Mouse (Mus musculus): ENCODE measurements around the gene Hnrnpa1. TPM values are rescaled to one million over a fixed set of nuclear protein-coding genes. Genes with fewer than 3 reads are reported as not detected.
"Not testable (repeated sequence)": the region's sequence is repeated elsewhere in the genome, so short reads cannot be mapped to it uniquely, and the experiment has no call there.

Hnrnpa1 gene
- polyA plus RNA-seq, 1 experiment from 2014 or later, result 635 TPM

DNA sequence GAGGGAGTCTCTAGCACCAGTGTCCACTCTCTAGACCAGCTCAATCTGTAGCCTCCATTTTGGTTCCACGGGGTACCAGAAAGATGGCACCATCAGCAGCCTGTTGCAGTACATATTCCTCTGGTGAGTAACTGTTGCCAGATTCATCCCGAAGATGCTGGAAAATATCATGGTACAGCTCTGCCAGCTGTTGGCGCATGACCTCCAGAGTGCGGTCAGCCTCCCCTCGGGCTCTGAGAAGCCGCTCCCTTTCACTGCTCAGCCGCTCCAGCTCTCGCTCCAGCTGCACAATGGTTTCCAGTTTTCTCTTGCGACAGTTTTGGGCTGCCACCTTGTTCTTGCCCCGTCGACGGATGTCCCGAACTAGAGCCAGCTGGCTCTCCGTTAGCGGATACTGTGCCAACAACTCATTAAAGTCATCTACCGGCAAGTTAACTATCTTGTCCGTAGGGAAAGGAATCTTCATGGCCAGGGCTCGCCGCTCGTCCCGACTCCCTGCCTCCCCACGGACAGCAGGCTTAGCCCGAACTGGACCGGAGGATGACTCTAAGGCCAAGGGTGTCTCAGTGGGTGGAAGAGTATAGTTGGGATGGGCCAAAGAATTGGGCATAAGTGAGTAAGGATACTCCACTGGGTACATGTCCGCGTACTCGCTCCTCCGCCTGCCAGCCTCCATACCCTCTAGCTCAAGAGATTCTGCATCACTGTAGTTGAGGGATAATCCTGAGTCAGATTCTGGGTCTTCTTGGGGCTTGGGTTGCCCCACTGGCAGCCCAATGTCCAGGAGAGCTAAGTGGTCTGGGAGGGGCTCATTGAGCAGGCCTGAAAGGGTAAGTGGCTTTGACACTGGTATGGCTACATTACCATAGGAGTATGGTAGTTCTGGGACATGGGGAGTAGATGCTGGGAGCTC lies 8.4 kb downstream of the Hnrnpa1 start:
- WGBS, result 78% methylated on average over 28 of the region's 28 CpGs
- Histone ChIP-seq H3K9ac (replicated peaks; ENCODE audit: low read depth, low read length) (no peak overlapping the region), H3K4me3 (ENCODE audit: low read depth, low read length) (no peak overlapping the region), H3K4me1 (ENCODE audit: control insufficient read depth, insufficient read depth, low read length) (peaks cover 2% of the 10 kb centered on the region; the same call in 1 of the 2 replicates), H3K4me2 (ENCODE audit: low read depth, low read length) (no peak overlapping the region), H3K36me3 (ENCODE audit: control insufficient read depth, insufficient read depth, low read length) (peaks cover 45% of the 10 kb centered on the region), H3K27me3 (ENCODE audit: control insufficient read depth, insufficient read depth, low read length) (no peaks in the 10 kb centered on the region), H3K27ac (ENCODE audit: low read depth, low read length) (no peak overlapping the region), H3K9me3 (ENCODE audit: control insufficient read depth, low read length) (no peaks in the 10 kb centered on the region)
- ATAC-seq (ENCODE audit: low read depth), result peak; percentile 35; the same call in 1 of the 2 replicates

DNA sequence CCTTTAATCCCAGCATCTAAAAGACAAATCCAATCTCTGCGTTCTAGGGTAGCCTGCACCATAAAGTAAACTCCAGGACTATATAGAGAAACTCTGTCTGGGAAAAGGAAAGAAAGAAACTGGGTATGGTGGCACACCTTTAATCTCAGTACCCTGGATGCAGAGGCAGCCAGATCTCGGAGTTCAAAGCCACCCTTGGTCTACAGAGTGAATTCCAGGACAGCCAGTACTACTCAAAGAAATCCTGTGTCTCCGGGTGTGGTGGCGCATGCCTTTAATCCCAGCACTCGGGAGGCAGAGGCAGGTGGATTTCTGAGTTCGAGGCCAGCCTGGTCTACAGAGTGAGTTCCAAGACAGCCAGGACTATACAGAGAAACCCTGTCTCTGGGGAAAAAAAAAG lies 9.3 kb downstream of the Hnrnpa1 start:
- H3K27ac ChIP-seq (ENCODE audit: low read depth, low read length); H3K27me3 ChIP-seq (ENCODE audit: control insufficient read depth, insufficient read depth, low read length); H3K9ac ChIP-seq (replicated peaks; ENCODE audit: low read depth, low read length); H3K4me2 ChIP-seq (ENCODE audit: low read depth, low read length); H3K4me1 ChIP-seq (ENCODE audit: control insufficient read depth, insufficient read depth, low read length); H3K9me3 ChIP-seq (ENCODE audit: control insufficient read depth, low read length); H3K4me3 ChIP-seq (ENCODE audit: low read depth, low read length); ATAC-seq (ENCODE audit: low read depth): not testable (repeated sequence)
- 91% methylated on average over 6 of the region's 6 CpGs for WGBS
- H3K36me3 ChIP-seq (ENCODE audit: control insufficient read depth, insufficient read depth, low read length), result peaks cover 40% of the 10 kb centered on the region

DNA sequence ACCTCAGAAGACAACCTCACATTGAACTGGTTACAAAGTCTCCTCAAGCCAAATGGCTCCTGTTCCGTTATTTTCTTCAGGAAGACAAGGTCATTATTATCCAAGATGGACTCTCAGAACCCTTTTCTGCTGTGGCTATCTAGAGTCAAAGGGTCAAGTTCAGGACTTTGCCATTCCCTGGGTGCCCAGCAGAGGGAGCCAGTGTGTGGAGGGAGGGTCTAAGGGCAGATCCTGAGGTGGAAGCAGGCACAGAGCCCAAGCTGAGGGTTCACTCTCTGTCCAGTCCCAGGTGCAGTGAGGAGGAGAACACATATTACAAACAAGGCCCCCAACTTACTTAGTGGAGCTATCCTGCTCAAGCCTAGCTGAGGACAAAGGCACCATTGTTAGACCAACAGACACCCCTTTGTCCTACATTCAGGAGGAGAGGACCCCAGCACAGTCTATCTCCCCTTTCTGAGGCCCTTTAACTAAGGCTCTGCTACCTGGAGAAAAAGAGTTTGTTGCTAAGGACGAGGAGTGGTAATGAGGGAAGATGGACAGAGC lies 10.0 kb downstream of the Hnrnpa1 start:
- H3K4me1 ChIP-seq (ENCODE audit: control insufficient read depth, insufficient read depth, low read length), result peaks cover 7% of the 10 kb centered on the region
- peaks cover 36% of the 10 kb centered on the region for H3K36me3 ChIP-seq (ENCODE audit: control insufficient read depth, insufficient read depth, low read length)
- H3K27me3 ChIP-seq (ENCODE audit: control insufficient read depth, insufficient read depth, low read length), result no peaks in the 10 kb centered on the region
- H3K9ac ChIP-seq (replicated peaks; ENCODE audit: low read depth, low read length), result no peak overlapping the region
- H3K4me3 ChIP-seq (ENCODE audit: low read depth, low read length), result no peak overlapping the region
- no peaks in the 10 kb centered on the region for H3K9me3 ChIP-seq (ENCODE audit: control insufficient read depth, low read length)
- H3K27ac ChIP-seq (ENCODE audit: low read depth, low read length), result no peak overlapping the region
- WGBS, result 21% methylated on average over 2 of the region's 2 CpGs
- ATAC-seq (ENCODE audit: low read depth), result 0 out of 2 replicates have a peak, but pooled peaks have one; percentile 35
- H3K4me2 ChIP-seq (ENCODE audit: low read depth, low read length), result no peak overlapping the region

- Histone ChIP-seq H3K27ac (ENCODE audit: low read depth, low read length) (no peak overlapping the region), H3K4me3 (ENCODE audit: low read depth, low read length) (no peak overlapping the region), H3K4me2 (ENCODE audit: low read depth, low read length) (no peak overlapping the region), H3K9ac (replicated peaks; ENCODE audit: low read depth, low read length) (no peak overlapping the region), H3K27me3 (ENCODE audit: control insufficient read depth, insufficient read depth, low read length) (no peaks in the 10 kb centered on the region), H3K9me3 (ENCODE audit: control insufficient read depth, low read length) (no peaks in the 10 kb centered on the region), H3K36me3 (ENCODE audit: control insufficient read depth, insufficient read depth, low read length) (peaks cover 24% of the 10 kb centered on the region), H3K4me1 (ENCODE audit: control insufficient read depth, insufficient read depth, low read length) (peaks cover 7% of the 10 kb centered on the region)
- WGBS, result 75% methylated on average over 1 of the region's 1 CpGs
- ATAC-seq (ENCODE audit: low read depth), result no peak
Observed at GRCm38 (mm10) chr15:103251595-103251994, 11.4 kb downstream of the Hnrnpa1 start.

- 92% methylated on average over 3 of the region's 3 CpGs for WGBS
Observed at GRCm38 (mm10) chr15:103252660-103253059, 12.4 kb downstream of the Hnrnpa1 start.

DNA sequence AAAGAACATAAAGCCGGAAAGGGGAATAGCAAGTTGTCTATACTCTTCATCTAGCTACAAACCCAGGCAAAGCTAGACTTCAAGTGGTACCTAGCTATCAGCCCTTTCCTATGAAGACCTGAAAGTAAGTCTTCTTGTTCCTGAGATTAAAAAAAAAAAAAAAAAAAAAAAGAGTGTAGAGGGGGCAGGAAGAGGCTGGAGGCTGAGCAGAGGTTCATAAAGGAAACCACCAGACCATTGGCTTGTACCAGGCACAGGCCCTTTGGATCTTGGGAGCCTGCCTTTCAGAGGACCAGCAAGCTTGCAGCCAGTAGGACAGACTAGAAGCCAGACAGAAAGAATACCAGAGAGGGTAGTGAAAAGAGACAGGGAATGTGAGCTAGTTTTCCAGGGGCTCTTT lies 13.1 kb downstream of the Hnrnpa1 start:
- H3K9ac ChIP-seq (replicated peaks; ENCODE audit: low read depth, low read length), result no peak overlapping the region
- H3K9me3 ChIP-seq (ENCODE audit: control insufficient read depth, low read length), result no peaks in the 10 kb centered on the region
- no peak for ATAC-seq (ENCODE audit: low read depth)
- no peak overlapping the region for H3K4me2 ChIP-seq (ENCODE audit: low read depth, low read length)
- H3K36me3 ChIP-seq (ENCODE audit: control insufficient read depth, insufficient read depth, low read length), result peaks cover 6% of the 10 kb centered on the region
- peaks cover 7% of the 10 kb centered on the region for H3K4me1 ChIP-seq (ENCODE audit: control insufficient read depth, insufficient read depth, low read length)
- 97% methylated on average over 1 of the region's 1 CpGs for WGBS
- no peak overlapping the region for H3K4me3 ChIP-seq (ENCODE audit: low read depth, low read length)
- H3K27me3 ChIP-seq (ENCODE audit: control insufficient read depth, insufficient read depth, low read length), result no peaks in the 10 kb centered on the region
- H3K27ac ChIP-seq (ENCODE audit: low read depth, low read length), result no peak overlapping the region

More at GRCm38 (mm10) chr15:103252660-103253059, 12.4 kb downstream of the Hnrnpa1 start:
- Histone ChIP-seq H3K27ac (ENCODE audit: low read depth, low read length) (no peak overlapping the region), H3K4me1 (ENCODE audit: control insufficient read depth, insufficient read depth, low read length) (peaks cover 7% of the 10 kb centered on the region), H3K4me3 (ENCODE audit: low read depth, low read length) (no peak overlapping the region), H3K27me3 (ENCODE audit: control insufficient read depth, insufficient read depth, low read length) (no peaks in the 10 kb centered on the region), H3K36me3 (ENCODE audit: control insufficient read depth, insufficient read depth, low read length) (peaks cover 13% of the 10 kb centered on the region), H3K9ac (replicated peaks; ENCODE audit: low read depth, low read length) (no peak overlapping the region), H3K9me3 (ENCODE audit: control insufficient read depth, low read length) (no peaks in the 10 kb centered on the region), H3K4me2 (ENCODE audit: low read depth, low read length) (no peak overlapping the region)
- ATAC-seq (ENCODE audit: low read depth), result no peak

- Histone ChIP-seq H3K27me3 (ENCODE audit: control insufficient read depth, insufficient read depth, low read length) (no peaks in the 10 kb centered on the region), H3K4me3 (ENCODE audit: low read depth, low read length) (peak overlapping the region; percentile 24), H3K9me3 (ENCODE audit: control insufficient read depth, low read length) (no peaks in the 10 kb centered on the region), H3K27ac (ENCODE audit: low read depth, low read length) (no peak overlapping the region), H3K9ac (replicated peaks; ENCODE audit: low read depth, low read length) (peak overlapping the region; percentile 42), H3K36me3 (ENCODE audit: control insufficient read depth, insufficient read depth, low read length) (no peaks in the 10 kb centered on the region), H3K4me2 (ENCODE audit: low read depth, low read length) (peak overlapping the region; percentile 61), H3K4me1 (ENCODE audit: control insufficient read depth, insufficient read depth, low read length) (peaks cover 7% of the 10 kb centered on the region)
- ATAC-seq (ENCODE audit: low read depth), result peak; percentile 57; the same call in 1 of the 2 replicates
- WGBS, result under 1% methylated on average over 25 of the region's 25 CpGs
Observed at GRCm38 (mm10) chr15:103255169-103255568, 14.9 kb downstream of the Hnrnpa1 start.

DNA sequence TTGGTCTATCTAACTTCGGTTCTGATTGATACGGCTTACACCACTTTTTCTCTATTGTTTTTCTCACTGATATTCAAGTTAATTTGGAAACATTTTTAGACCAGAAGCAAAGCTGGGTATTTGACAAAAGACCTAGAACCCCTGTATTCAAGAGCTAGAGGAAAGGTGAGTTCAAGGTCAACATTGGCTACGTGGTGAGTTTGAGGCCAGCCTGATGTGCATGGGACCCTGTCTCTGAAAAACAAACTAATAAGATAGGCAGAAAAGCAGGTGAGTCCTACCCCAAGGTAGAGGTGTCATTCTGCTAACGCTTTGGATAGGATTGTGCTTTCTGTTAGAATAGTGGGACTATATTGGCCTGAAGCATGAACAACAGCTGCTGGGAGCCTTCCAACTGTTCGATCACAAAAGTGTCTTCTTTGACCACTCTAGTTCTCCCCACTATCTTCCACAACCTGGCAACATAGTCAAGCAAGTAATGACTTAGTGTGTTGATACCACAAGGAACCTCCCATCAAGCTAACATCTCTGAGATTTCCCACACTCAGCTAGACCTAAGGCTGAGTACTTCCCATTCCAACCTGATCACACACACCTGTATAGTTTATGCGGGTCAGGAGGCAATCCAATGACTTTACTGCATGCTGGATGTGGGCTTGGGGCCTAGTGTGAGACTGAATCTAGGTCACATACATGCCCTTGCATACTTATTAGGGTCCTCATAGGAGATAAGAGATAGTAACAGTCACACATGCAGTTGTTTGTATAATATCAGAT lies 16.2 kb downstream of the Hnrnpa1 start:
- Histone ChIP-seq H3K27me3 (ENCODE audit: control insufficient read depth, insufficient read depth, low read length) (no peaks in the 10 kb centered on the region), H3K9me3 (ENCODE audit: control insufficient read depth, low read length) (no peaks in the 10 kb centered on the region), H3K4me1 (ENCODE audit: control insufficient read depth, insufficient read depth, low read length) (peaks cover 7% of the 10 kb centered on the region), H3K4me3 (ENCODE audit: low read depth, low read length) (no peak overlapping the region), H3K36me3 (ENCODE audit: control insufficient read depth, insufficient read depth, low read length) (no peaks in the 10 kb centered on the region), H3K4me2 (ENCODE audit: low read depth, low read length) (no peak overlapping the region), H3K27ac (ENCODE audit: low read depth, low read length) (no peak overlapping the region), H3K9ac (replicated peaks; ENCODE audit: low read depth, low read length) (no peak overlapping the region)
- WGBS, result 92% methylated on average over 6 of the region's 6 CpGs
- no peak for ATAC-seq (ENCODE audit: low read depth)
